Mouse (Mus musculus): Measurements from ENCODE around the gene Myo6. TPM values are rescaled to one million over a fixed set of nuclear protein-coding genes. Genes with fewer than 3 reads are reported as not detected.

Myo6 gene
- polyA plus RNA-seq, 1 experiment from 2014 or later = 50.9 TPM

DNA sequence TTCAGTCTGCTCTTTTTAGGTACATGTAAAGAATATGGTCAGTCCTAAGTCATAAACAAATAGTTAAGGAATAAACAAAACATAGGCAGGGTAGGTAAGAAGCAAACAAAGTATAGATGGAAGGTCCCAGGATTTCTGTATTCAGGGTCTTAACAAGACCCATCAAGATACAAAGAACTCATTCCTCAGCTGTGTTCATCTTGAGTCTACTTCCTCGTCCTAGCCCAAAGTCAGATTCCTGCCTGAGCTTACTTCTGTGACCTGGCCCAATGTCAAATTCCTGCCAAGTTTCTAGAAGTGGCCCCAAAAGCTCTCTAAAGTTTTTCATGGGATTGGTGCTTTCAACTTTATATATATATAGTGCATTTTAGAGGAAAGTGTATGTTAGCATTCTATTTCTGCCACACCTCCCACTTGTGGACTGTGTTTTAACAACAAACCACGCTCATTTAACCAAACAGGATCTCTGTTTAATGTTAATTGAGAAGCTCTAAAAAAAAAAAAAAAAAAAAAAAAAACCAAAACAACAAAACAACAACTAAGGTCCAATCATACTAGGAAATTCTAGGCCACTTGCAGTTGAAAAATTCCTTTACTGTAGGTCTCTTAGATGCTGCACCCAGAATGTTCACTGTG lies 119.8 kb downstream of the Myo6 start:
- TF ChIP-seq CTCF (IDR thresholded peaks at IDR 0.05; ENCODE audit: low read depth) = no peak
- Histone ChIP-seq H3K36me3 (ENCODE audit: control insufficient read depth, insufficient read depth) (peaks cover 78% of the 10 kb centered on the region), H3K27ac (ENCODE audit: low read depth, low read length) (no peak overlapping the region), H3K4me1 (replicated peaks; ENCODE audit: control insufficient read depth, insufficient read depth, low read length) (no peaks in the 10 kb centered on the region), H3K9me3 (ENCODE audit: control insufficient read depth) (no peaks in the 10 kb centered on the region), H3K27me3 (replicated peaks; ENCODE audit: control insufficient read depth, insufficient read depth, low read length) (no peaks in the 10 kb centered on the region), H3K4me2 (replicated peaks; ENCODE audit: low read depth) (no peak overlapping the region), H3K9ac (ENCODE audit: low read depth, low read length) (no peak overlapping the region), H3K4me3 (ENCODE audit: low read depth, low read length) (no peak overlapping the region)
- WGBS = 89% methylated on average over 2 of the region's 2 CpGs
- ATAC-seq = no peak

- no peak for ATAC-seq
- H3K27ac ChIP-seq (ENCODE audit: low read depth, low read length) = no peak overlapping the region
- H3K9me3 ChIP-seq (ENCODE audit: control insufficient read depth) = no peaks in the 10 kb centered on the region
- H3K4me1 ChIP-seq (replicated peaks; ENCODE audit: control insufficient read depth, insufficient read depth, low read length) = no peaks in the 10 kb centered on the region
- no peaks in the 10 kb centered on the region for H3K27me3 ChIP-seq (replicated peaks; ENCODE audit: control insufficient read depth, insufficient read depth, low read length)
- peaks cover 70% of the 10 kb centered on the region for H3K36me3 ChIP-seq (ENCODE audit: control insufficient read depth, insufficient read depth)
- H3K4me3 ChIP-seq (ENCODE audit: low read depth, low read length) = no peak overlapping the region
- H3K4me2 ChIP-seq (replicated peaks; ENCODE audit: low read depth) = no peak overlapping the region
- H3K9ac ChIP-seq (ENCODE audit: low read depth, low read length) = no peak overlapping the region
- 93% methylated on average over 7 of the region's 7 CpGs for WGBS
- no peak for TF ChIP-seq CTCF (IDR thresholded peaks at IDR 0.05; ENCODE audit: low read depth)
Measured at GRCm38 (mm10) chr9:80286845-80287244, 122.0 kb downstream of the Myo6 start.

DNA sequence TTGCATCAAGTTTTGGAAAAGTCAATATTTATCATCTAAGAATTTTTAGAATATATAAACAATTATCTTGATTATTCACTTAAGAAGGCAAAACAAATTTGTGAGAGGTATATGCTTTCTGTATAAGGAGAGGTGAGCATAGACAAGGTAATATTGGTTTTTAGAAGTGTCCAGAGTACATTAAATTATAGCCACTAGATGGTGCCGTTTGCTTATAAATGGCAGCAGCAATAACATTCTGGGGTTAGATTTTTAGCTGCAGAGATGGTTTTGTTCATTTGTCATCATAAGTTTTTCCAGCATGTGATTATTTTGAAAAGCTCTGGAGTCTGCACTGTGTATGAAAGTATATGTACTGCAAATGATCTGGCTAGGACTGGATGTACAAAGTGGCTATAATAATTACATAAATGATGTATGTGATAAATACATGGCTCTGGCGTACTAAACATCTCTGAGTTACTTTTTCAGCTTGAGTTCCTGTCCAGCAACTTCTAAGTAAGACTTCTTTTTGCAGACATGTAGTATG lies 128.3 kb downstream of the Myo6 start:
- H3K9ac ChIP-seq (ENCODE audit: low read depth, low read length) = no peak overlapping the region
- no peaks in the 10 kb centered on the region for H3K4me1 ChIP-seq (replicated peaks; ENCODE audit: control insufficient read depth, insufficient read depth, low read length)
- WGBS = 50% methylated on average over 2 of the region's 2 CpGs
- peaks cover 40% of the 10 kb centered on the region for H3K36me3 ChIP-seq (ENCODE audit: control insufficient read depth, insufficient read depth)
- no peak overlapping the region for H3K4me2 ChIP-seq (replicated peaks; ENCODE audit: low read depth)
- peak; percentile 70 for TF ChIP-seq CTCF (IDR thresholded peaks at IDR 0.05; ENCODE audit: low read depth)
- ATAC-seq = no peak
- no peaks in the 10 kb centered on the region for H3K9me3 ChIP-seq (ENCODE audit: control insufficient read depth)
- no peaks in the 10 kb centered on the region for H3K27me3 ChIP-seq (replicated peaks; ENCODE audit: control insufficient read depth, insufficient read depth, low read length)
- no peak overlapping the region for H3K27ac ChIP-seq (ENCODE audit: low read depth, low read length)
- no peak overlapping the region for H3K4me3 ChIP-seq (ENCODE audit: low read depth, low read length)

DNA sequence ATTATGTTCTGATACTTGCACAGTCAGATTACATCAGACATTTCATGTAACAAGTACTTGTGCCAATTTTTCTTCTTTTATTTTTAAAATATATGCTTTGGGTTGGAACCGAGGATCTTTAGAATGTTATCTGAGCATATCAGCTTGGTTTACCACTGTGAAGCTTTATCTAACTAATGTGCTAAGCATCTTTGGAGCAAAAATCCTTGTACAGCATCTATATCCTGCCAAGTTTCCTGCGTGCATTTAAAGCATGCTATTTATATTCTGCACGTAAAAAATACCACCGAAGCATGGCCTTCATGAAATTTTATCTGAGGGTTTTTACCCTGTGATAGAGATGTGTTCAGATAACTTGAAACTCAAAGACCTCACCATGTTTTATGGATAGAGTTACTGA lies 131.3 kb downstream of the Myo6 start:
- no peak overlapping the region for H3K27ac ChIP-seq (ENCODE audit: low read depth, low read length)
- WGBS = 82% methylated on average over 4 of the region's 4 CpGs
- ATAC-seq = no peak

DNA sequence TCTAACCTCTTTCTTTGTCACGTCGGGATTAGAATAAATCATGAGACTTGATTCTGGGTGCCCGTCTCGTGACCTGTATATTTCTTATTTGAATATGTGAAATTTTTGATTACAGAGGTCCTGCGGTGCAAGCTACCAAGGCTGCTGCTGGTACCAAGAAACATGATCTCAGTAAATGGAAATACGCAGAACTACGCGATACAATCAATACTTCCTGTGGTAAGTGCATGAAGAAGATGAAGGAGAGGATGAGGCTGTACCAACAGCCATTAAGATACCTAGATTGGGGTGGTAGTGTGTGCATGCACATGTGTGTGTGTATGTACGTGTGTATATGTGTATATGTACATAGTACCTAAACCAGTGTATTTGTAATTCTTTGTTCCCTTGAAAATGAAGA lies 134.2 kb downstream of the Myo6 start:
- Histone ChIP-seq H3K36me3 (ENCODE audit: control insufficient read depth, insufficient read depth) (peaks cover 30% of the 10 kb centered on the region), H3K4me2 (replicated peaks; ENCODE audit: low read depth) (no peak overlapping the region), H3K27ac (ENCODE audit: low read depth, low read length) (no peak overlapping the region), H3K4me1 (replicated peaks; ENCODE audit: control insufficient read depth, insufficient read depth, low read length) (no peaks in the 10 kb centered on the region), H3K9me3 (ENCODE audit: control insufficient read depth) (no peaks in the 10 kb centered on the region), H3K27me3 (replicated peaks; ENCODE audit: control insufficient read depth, insufficient read depth, low read length) (no peaks in the 10 kb centered on the region), H3K9ac (ENCODE audit: low read depth, low read length) (no peak overlapping the region), H3K4me3 (ENCODE audit: low read depth, low read length) (no peak overlapping the region)
- no peak for ATAC-seq
- no peak for TF ChIP-seq CTCF (IDR thresholded peaks at IDR 0.05; ENCODE audit: low read depth)
- WGBS = 90% methylated on average over 9 of the region's 9 CpGs

More for the DNA sequence above, 131.3 kb downstream of the Myo6 start:
- Histone ChIP-seq H3K9me3 (ENCODE audit: control insufficient read depth) (no peaks in the 10 kb centered on the region), H3K4me1 (replicated peaks; ENCODE audit: control insufficient read depth, insufficient read depth, low read length) (no peaks in the 10 kb centered on the region), H3K36me3 (ENCODE audit: control insufficient read depth, insufficient read depth) (peaks cover 34% of the 10 kb centered on the region), H3K27me3 (replicated peaks; ENCODE audit: control insufficient read depth, insufficient read depth, low read length) (no peaks in the 10 kb centered on the region), H3K4me2 (replicated peaks; ENCODE audit: low read depth) (no peak overlapping the region), H3K4me3 (ENCODE audit: low read depth, low read length) (no peak overlapping the region), H3K9ac (ENCODE audit: low read depth, low read length) (no peak overlapping the region)
- no peak for TF ChIP-seq CTCF (IDR thresholded peaks at IDR 0.05; ENCODE audit: low read depth)

GRCm38 (mm10) chr9:80303518-80303917 lies 138.7 kb downstream of the Myo6 start:
- Histone ChIP-seq H3K9me3 (ENCODE audit: control insufficient read depth) (no peaks in the 10 kb centered on the region), H3K9ac (ENCODE audit: low read depth, low read length) (no peak overlapping the region), H3K27ac (ENCODE audit: low read depth, low read length) (no peak overlapping the region), H3K36me3 (ENCODE audit: control insufficient read depth, insufficient read depth) (peaks cover 40% of the 10 kb centered on the region), H3K27me3 (replicated peaks; ENCODE audit: control insufficient read depth, insufficient read depth, low read length) (no peaks in the 10 kb centered on the region), H3K4me2 (replicated peaks; ENCODE audit: low read depth) (no peak overlapping the region), H3K4me1 (replicated peaks; ENCODE audit: control insufficient read depth, insufficient read depth, low read length) (no peaks in the 10 kb centered on the region), H3K4me3 (ENCODE audit: low read depth, low read length) (no peak overlapping the region)
- no peak for ATAC-seq
- WGBS = 73% methylated on average over 4 of the region's 4 CpGs
- peak; percentile 63 for TF ChIP-seq CTCF (IDR thresholded peaks at IDR 0.05; ENCODE audit: low read depth)

Data from intestine, postnatal 0 days (tissue).